Mouse (Mus musculus) cerebral cortex, adult 2 months (tissue): ENCODE data around the gene Rpl24.

Experiments
- WGBS: fragments of 180-500 bp; shearing (Covaris S2); methylation state at CpG from one replicate; pipeline ENCODE4 v1.1.7; 2018; 5-methylcytosine and 5-hydroxymethylcytosine counted together

Rpl24 gene

GRCm38 (mm10) chr16:55971735-55972615 is 5.9 kb downstream of the Rpl24 start:
- 72% methylated on average over 6 of the region's 6 CpGs for WGBS

- 49% methylated on average over 10 of the region's 10 CpGs for WGBS
Measured at GRCm38 (mm10) chr16:55972626-55973201, 6.6 kb downstream of the Rpl24 start.

- under 1% methylated on average over 81 of the region's 86 CpGs for WGBS
Measured at GRCm38 (mm10) chr16:55973431-55974255, 7.6 kb downstream of the Rpl24 start, which contains the start of gene Zbtb11. TSS of gene Zbtb11 (plus strand) at chr16:55973883.

GRCm38 (mm10) chr16:55974256-55974902 is 8.3 kb downstream of the Rpl24 start:
- under 1% methylated on average over 55 of the region's 55 CpGs for WGBS

GRCm38 (mm10) chr16:55974903-55975285 is 8.8 kb downstream of the Rpl24 start:
- WGBS = under 1% methylated on average over 14 of the region's 14 CpGs

- WGBS = 94% methylated on average over 3 of the region's 3 CpGs
Measured at GRCm38 (mm10) chr16:55986001-55986400, 19.9 kb downstream of the Rpl24 start.

GRCm38 (mm10) chr16:55990311-55990710 is 24.2 kb downstream of the Rpl24 start:
- 85% methylated on average over 4 of the region's 4 CpGs for WGBS

GRCm38 (mm10) chr16:55994235-55994634 is 28.2 kb downstream of the Rpl24 start:
- WGBS = 84% methylated on average over 2 of the region's 2 CpGs

- 56% methylated on average over 11 of the region's 11 CpGs for WGBS
Measured at GRCm38 (mm10) chr16:56006798-56007197, 40.7 kb downstream of the Rpl24 start.

GRCm38 (mm10) chr16:56008862-56009261 is 42.8 kb downstream of the Rpl24 start:
- 93% methylated on average over 1 of the region's 1 CpGs for WGBS

- 88% methylated on average over 10 of the region's 10 CpGs for WGBS
Measured at GRCm38 (mm10) chr16:56012789-56013743, 47.0 kb downstream of the Rpl24 start.

- WGBS = 75% methylated on average over 7 of the region's 7 CpGs
Measured at GRCm38 (mm10) chr16:56014076-56014475, 48.0 kb downstream of the Rpl24 start.

- WGBS = 91% methylated on average over 7 of the region's 7 CpGs
Measured at GRCm38 (mm10) chr16:56019660-56020059, 53.6 kb downstream of the Rpl24 start.
